Mouse (Mus musculus) layer of hippocampus, adult 8-10 months (tissue): ENCODE measurements around the gene Cyp17a1. TPM values are rescaled to one million over a fixed set of nuclear protein-coding genes. Genes with fewer than 3 reads are reported as not detected.

Experiments
- DNase-seq, 2 experiments: peaks; one replicate each; pipeline ENCODE4 v3.0.0; 2022; ENCODE audit warnings: low spot score in 2 of 2
- total RNA-seq, 4 experiments: library from RNA; stranded (reverse); gene quantifications; 2 replicates each; pipeline ENCODE4 v1.2.4; 2022

Cyp17a1 gene
- total RNA-seq, 4 experiments from 2014 or later = not detected

GRCm38 (mm10) chr19:46617361-46617760 is 55.6 kb downstream of the Cyp17a1 start:
- DNase-seq = no peak

Other genes starting within 250 kb of the Cyp17a1 start
- gene Trim8, start 171.5 kb downstream of the Cyp17a1 start, total RNA-seq = 10 to 100 TPM; 91.0 to 98.4 (median 93.7) TPM
- 100 to 1,000 TPM in 2 of 4 experiments, 10 to 100 TPM in 2; 85.9 to 125 (median 103) TPM for gene Arl3, start 100.0 kb downstream of the Cyp17a1 start, total RNA-seq
- gene Sfxn2, start 99.8 kb downstream of the Cyp17a1 start, total RNA-seq = 1 to 10 TPM; 7.3 to 9.2 (median 7.5) TPM
- 10 to 100 TPM; 40.2 to 43.3 (median 41.6) TPM for gene Wbp1l, start 74.1 kb downstream of the Cyp17a1 start, total RNA-seq
- 10 to 100 TPM; 20.2 to 22.6 (median 21.2) TPM for gene Borcs7, start 16.7 kb upstream of the Cyp17a1 start, total RNA-seq
- 10 to 100 TPM; 25.3 to 33.0 (median 29.8) TPM for gene As3mt, start 34.3 kb upstream of the Cyp17a1 start, total RNA-seq
- 10 to 100 TPM; 35.6 to 43.6 (median 39.9) TPM for gene Cnnm2, start 88.4 kb upstream of the Cyp17a1 start, total RNA-seq